Mouse (Mus musculus): ENCODE results near the gene Slc39a2. TPM values are rescaled to one million over a fixed set of nuclear protein-coding genes. Genes with fewer than 3 reads are reported as not detected.
"Not testable (repeated sequence)": the region's sequence is repeated elsewhere in the genome, so short reads cannot be mapped to it uniquely, and the experiment has no call there.

The Slc39a2 gene
- polyA plus RNA-seq, 1 experiment from 2014 or later, result 2.0 TPM

DNA sequence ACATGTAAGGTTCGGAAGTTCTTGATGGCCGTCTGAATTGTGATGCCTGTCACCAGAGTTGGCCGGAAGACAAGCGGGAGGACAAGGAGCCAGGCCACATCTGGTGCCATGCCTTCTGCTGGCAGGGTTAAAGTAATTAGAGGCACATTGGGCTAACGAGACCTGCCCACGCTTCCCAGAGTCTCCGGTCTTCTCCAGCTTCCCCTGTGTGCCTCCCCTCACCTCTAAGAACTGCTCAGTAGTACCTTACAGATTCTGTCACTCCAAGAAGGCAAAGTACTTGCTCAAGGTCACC lies 29.8 kb downstream of the Slc39a2 start, which contains the start of gene Rnase13:
Gene Rnase13 (minus strand): TSS at position 203 of the 295 bp plus-strand sequence.
- Histone ChIP-seq H3K27me3 (no peaks in the 10 kb centered on the region), H3K4me1 (replicated peaks) (no peaks in the 10 kb centered on the region), H3K9ac (replicated peaks) (no peak within 1 kb of the TSS), H3K9me3 (no peaks in the 10 kb centered on the region), H3K27ac (no peak within 1 kb of the TSS), H3K4me2 (replicated peaks) (no peak within 1 kb of the TSS), H3K4me3 (replicated peaks) (no peak within 1 kb of the TSS), H3K36me3 (no peaks in the 10 kb centered on the region)
- 95% methylated on average over 7 of the region's 7 CpGs for WGBS
- ATAC-seq, result no peak

DNA sequence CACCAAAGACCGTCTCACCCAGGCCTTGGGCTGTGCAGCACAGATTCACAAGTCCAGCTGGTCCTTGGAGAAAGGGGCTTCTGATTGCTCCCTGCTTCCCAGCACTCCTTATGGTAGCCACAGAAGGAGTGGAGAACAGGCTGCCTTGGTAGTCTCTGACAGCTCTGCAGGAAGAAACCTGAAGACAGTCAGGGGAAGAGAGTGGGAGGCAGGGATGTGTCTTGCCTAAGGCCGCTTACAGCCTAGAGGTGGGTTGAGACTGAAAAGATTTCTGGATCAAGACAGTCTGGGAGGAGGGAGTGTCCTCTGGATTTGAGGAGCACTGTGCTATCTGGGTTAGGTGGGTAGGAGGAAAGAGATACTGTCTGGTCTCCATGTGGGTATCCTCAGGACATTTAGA lies 30.2 kb downstream of the Slc39a2 start:
- no peak overlapping the region for H3K27ac ChIP-seq

DNA sequence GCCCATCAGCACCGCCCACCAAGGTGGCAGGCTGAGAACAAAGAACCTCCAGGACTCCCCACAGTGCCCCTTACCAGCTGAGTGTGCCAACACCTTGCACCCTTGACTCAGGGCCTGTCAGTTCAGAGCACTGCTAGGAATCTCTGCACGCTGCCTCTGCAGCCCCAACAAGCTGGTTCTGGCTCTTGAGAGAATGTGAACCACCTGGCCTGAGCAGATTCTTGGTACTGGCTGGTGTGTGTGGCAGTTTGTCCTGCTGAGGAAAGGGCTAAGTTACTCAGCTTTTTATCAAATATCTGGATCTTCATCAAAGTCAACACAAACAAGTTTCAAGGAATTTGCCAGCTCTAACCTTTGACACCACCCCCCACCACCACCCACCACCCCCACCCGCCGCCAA lies 30.8 kb downstream of the Slc39a2 start:
- no peak overlapping the region for H3K9ac ChIP-seq (replicated peaks)
- no peaks in the 10 kb centered on the region for H3K36me3 ChIP-seq
- H3K4me3 ChIP-seq (replicated peaks), result no peak overlapping the region
- H3K27ac ChIP-seq, result no peak overlapping the region
- no peaks in the 10 kb centered on the region for H3K27me3 ChIP-seq
- no peaks in the 10 kb centered on the region for H3K9me3 ChIP-seq
- ATAC-seq, result no peak
- 81% methylated on average over 4 of the region's 4 CpGs for WGBS
- no peaks in the 10 kb centered on the region for H3K4me1 ChIP-seq (replicated peaks)
- no peak overlapping the region for H3K4me2 ChIP-seq (replicated peaks)

More for the DNA sequence above, 30.2 kb downstream of the Slc39a2 start:
- no peak overlapping the region for H3K4me2 ChIP-seq (replicated peaks)
- H3K36me3 ChIP-seq, result no peaks in the 10 kb centered on the region
- ATAC-seq, result no peak
- WGBS, result 89% methylated on average over 2 of the region's 2 CpGs
- H3K4me3 ChIP-seq (replicated peaks), result no peak overlapping the region
- H3K9me3 ChIP-seq, result no peaks in the 10 kb centered on the region
- H3K9ac ChIP-seq (replicated peaks), result no peak overlapping the region
- H3K4me1 ChIP-seq (replicated peaks), result no peaks in the 10 kb centered on the region
- no peaks in the 10 kb centered on the region for H3K27me3 ChIP-seq

DNA sequence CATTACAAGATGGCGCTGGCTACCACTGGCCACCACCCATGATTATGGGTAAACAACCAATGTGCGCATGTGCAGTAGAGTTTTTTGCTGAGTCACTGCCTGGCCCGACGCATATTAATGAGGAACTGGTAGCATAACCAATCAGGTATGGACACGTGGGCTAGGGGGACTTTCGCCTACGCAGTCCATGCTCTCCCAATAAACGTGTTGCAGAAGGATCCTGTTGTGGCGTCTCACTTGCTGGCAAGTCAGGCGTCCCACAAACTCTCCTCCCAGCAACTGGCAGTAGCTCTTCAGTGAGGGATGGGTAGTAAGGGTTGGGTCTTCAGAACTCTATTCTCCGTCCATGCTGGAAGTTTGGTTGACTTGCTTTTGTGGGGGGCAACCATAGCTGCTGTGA lies 34.2 kb downstream of the Slc39a2 start:
- not testable (repeated sequence) for H3K4me2 ChIP-seq (replicated peaks)

DNA sequence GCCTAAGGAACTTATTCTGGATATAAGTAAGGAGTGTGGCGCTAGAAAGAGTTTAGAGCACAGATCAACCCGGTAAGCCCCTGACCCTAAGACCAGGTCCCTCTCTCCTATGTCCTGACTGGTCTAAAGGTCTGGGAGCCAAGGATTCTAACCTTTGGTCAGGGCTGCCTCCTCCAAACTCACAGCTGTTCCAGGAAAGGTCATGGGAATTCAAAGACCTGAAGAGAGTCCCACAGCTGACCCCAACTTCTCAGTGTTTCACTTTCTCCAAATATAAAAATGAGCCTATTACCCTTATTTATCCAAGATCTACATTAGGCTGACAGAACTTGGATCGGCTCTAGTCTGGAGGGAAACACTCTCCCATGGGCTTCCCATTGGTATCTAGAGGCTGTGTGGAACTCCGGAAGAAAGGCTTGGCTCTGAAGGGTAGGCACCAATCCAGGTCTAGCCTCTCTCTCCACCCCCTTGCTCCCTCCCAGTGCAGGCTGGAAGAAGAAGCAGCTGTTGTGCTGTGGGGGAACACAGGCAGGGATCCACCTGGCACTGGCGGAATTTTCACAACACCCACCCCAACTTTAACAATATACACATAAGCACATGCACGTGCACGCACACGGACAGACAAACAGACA lies 36.7 kb downstream of the Slc39a2 start:
- Histone ChIP-seq H3K4me3 (replicated peaks) (no peak overlapping the region), H3K36me3 (no peaks in the 10 kb centered on the region), H3K9me3 (no peaks in the 10 kb centered on the region), H3K9ac (replicated peaks) (no peak overlapping the region), H3K4me1 (replicated peaks) (no peaks in the 10 kb centered on the region), H3K4me2 (replicated peaks) (no peak overlapping the region), H3K27ac (no peak overlapping the region), H3K27me3 (no peaks in the 10 kb centered on the region)
- ATAC-seq, result no peak
- WGBS, result 84% methylated on average over 8 of the region's 8 CpGs

More for the DNA sequence above, 34.2 kb downstream of the Slc39a2 start:
- not testable (repeated sequence) for H3K27me3 ChIP-seq; H3K4me1 ChIP-seq (replicated peaks); H3K9me3 ChIP-seq; H3K36me3 ChIP-seq; H3K9ac ChIP-seq (replicated peaks); H3K27ac ChIP-seq; ATAC-seq; H3K4me3 ChIP-seq (replicated peaks)
- 91% methylated on average over 11 of the region's 11 CpGs for WGBS

DNA sequence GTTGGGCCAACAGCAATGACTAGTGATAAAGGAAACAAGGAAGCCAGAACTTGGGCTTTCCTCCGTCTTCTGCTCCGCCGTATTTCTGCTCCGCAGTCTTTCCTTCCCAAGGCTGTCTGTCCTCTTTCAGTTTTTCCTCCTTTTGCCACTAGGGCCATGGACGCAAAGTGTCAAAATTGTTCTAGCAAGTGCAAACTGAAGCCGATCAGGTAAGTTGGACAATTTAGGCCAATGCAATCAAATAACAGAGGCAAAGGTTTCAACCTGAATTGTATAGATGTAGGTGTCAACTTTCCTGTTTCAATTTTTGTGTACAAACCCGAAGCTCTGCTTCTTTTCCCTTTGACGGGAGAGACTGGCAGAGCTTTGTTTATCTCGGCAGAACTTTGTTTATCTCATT lies 37.3 kb downstream of the Slc39a2 start:
- Histone ChIP-seq H3K27ac (no peak overlapping the region), H3K9me3 (no peaks in the 10 kb centered on the region), H3K4me1 (replicated peaks) (no peaks in the 10 kb centered on the region), H3K9ac (replicated peaks) (no peak overlapping the region), H3K27me3 (no peaks in the 10 kb centered on the region), H3K4me2 (replicated peaks) (no peak overlapping the region), H3K36me3 (no peaks in the 10 kb centered on the region), H3K4me3 (replicated peaks) (no peak overlapping the region)
- WGBS, result 75% methylated on average over 9 of the region's 9 CpGs
- no peak for ATAC-seq

DNA sequence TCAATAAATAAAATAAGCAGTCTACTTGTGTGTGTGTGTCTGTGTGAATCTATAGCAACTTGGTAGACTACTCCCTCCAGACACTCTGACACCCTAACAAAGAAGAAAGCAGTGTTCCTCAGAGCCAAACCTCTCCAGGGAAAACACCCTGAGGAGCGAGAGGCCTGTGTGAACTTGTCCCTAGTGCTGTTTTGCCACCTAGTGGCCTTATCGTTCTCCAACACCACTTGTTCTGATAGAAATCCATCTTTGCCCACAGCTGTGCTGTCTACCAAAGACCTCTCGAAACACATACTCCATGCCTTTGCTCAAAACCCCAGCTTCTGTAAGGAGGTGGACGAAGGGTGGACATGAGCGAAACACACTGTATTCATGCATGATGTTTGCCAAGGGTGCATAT lies 38.1 kb downstream of the Slc39a2 start:
- H3K27me3 ChIP-seq, result no peaks in the 10 kb centered on the region
- H3K27ac ChIP-seq, result no peak overlapping the region
- H3K4me3 ChIP-seq (replicated peaks), result no peak overlapping the region
- H3K9me3 ChIP-seq, result no peaks in the 10 kb centered on the region
- 37% methylated on average over 5 of the region's 5 CpGs for WGBS
- no peak overlapping the region for H3K4me2 ChIP-seq (replicated peaks)
- no peaks in the 10 kb centered on the region for H3K36me3 ChIP-seq
- H3K9ac ChIP-seq (replicated peaks), result no peak overlapping the region
- H3K4me1 ChIP-seq (replicated peaks), result no peaks in the 10 kb centered on the region
- peak; percentile 85 for ATAC-seq

DNA sequence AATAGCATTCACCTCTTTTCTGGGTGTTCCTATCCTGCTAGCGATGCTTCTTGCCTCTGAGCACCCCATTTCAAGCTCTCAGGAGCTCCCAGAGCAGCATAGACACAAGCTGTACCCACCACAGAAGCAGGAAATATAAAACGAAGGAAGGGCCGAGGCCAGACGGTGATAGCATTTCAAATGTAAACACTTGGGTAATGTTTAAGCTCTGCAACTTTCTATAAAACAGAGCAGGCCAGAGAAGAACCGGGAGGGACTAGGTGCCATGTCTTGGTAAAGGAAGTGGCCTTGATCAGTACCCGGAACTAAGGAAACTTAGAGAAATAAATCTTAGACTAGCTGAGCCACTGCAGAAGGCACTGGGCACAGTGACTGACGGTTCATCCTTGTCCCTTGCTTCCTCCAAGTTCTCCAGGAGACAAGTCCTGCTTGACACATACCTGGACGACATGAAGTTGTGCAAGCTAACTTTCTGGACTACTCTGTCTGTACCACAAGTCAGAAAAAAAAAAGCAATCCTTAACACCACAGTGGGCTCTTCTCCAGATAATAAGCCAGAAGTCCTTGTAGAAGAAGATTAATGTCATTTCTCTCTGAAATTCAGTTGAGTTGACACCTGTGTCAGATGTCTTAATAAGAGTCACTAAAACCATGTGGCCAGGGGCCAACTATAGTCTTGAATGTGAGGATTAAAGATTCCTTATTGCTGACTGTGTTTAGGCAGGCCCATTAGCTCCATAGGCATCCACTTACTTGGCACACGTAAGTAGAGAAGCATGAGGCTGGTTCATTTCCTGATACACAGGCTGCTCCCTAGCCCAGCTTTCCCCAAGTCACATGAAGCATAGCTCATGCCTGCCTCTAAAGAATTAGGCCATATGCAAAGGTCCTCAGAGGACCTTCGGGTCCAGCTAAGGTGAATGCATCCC lies 39.7 kb downstream of the Slc39a2 start:
- ATAC-seq, result no peak
- no peak overlapping the region for H3K4me2 ChIP-seq (replicated peaks)
- no peak overlapping the region for H3K4me3 ChIP-seq (replicated peaks)
- 79% methylated on average over 10 of the region's 10 CpGs for WGBS
- H3K36me3 ChIP-seq, result no peaks in the 10 kb centered on the region
- no peak overlapping the region for H3K27ac ChIP-seq
- H3K9me3 ChIP-seq, result no peaks in the 10 kb centered on the region
- no peak overlapping the region for H3K9ac ChIP-seq (replicated peaks)
- no peaks in the 10 kb centered on the region for H3K27me3 ChIP-seq
- H3K4me1 ChIP-seq (replicated peaks), result no peaks in the 10 kb centered on the region

DNA sequence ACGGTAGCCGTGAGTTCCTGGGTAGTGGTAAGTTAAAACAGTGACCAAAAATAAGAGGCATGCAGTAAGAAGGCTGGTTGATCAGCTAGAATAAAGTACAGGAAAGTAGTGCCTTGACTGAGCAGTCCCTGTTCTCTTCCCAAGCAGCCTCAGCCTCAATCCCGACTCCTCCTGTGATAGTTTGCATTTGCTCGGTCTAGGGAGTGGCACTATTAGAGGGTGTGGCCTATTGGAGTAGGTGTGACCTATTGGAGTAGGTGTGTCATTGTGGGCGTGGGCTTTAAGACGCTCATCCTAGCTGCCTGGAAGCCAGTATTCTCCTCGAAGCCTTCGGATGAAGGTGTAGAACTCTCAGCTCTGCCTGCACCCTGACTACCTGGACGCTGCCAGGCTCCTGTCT lies 46.3 kb downstream of the Slc39a2 start:
- Histone ChIP-seq H3K27me3 (no peaks in the 10 kb centered on the region), H3K9ac (replicated peaks) (no peak overlapping the region), H3K36me3 (no peaks in the 10 kb centered on the region), H3K27ac (no peak overlapping the region), H3K4me2 (replicated peaks) (no peak overlapping the region), H3K4me3 (replicated peaks) (no peak overlapping the region), H3K9me3 (no peaks in the 10 kb centered on the region), H3K4me1 (replicated peaks) (no peaks in the 10 kb centered on the region)
- ATAC-seq, result no peak
- 89% methylated on average over 9 of the region's 9 CpGs for WGBS

DNA sequence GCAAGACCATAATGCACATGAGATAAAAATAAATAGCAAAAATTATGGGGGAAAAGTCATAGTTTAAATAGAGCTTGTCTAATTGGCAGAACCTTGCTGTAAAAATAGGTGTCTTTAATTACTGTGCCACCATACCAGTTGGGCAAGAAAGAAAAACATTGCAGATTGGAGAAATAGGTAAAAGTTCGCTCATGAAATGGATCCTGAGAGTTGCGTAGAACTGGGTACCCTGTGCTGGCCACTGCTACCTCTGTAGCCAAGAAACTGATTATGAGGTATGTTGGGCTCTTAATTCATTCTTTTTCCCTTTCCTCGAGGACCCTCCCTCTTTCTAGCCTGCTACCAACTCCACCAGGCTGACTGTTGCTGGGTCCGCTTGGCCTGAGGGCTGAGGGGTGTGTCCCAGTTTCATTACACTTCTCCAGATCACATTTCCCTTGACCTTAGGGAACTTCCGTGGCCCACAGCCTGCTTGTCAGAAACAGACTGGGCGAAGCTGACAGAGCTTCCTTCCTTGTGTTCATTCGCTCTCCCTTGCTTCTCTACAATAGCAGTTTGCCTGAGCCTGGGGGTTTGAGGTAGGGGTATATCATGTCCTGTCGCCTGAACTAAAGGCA lies 48.4 kb downstream of the Slc39a2 start:
- no peaks in the 10 kb centered on the region for H3K36me3 ChIP-seq
- H3K27ac ChIP-seq, result no peak overlapping the region
- WGBS, result 42% methylated on average over 8 of the region's 8 CpGs
- H3K9ac ChIP-seq (replicated peaks), result no peak overlapping the region
- H3K9me3 ChIP-seq, result no peaks in the 10 kb centered on the region
- no peak for ATAC-seq
- H3K27me3 ChIP-seq, result no peaks in the 10 kb centered on the region
- H3K4me1 ChIP-seq (replicated peaks), result no peaks in the 10 kb centered on the region
- H3K4me3 ChIP-seq (replicated peaks), result no peak overlapping the region
- no peak overlapping the region for H3K4me2 ChIP-seq (replicated peaks)

DNA sequence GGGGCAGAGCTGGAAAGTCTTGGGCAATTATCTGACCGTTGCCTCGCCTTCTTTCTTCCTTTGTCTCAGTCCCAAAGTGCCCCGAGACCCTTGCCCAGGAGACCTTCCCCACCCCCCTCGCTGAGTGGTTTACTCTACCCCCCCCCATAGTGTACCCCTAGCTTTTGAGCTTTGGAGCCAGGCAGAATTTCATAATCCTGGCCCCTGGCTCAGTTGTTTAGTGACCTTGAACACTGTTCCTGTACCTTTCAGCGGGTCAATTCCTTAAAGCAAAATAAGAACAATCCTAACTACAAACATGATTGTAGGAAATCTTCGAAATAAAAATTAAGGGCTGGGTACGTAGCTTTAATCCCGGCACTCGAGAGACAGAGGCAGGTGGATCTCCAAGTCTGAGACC lies 48.9 kb downstream of the Slc39a2 start:
- H3K9ac ChIP-seq (replicated peaks), result no peak overlapping the region
- no peaks in the 10 kb centered on the region for H3K9me3 ChIP-seq
- H3K27ac ChIP-seq, result no peak overlapping the region
- no peak overlapping the region for H3K4me3 ChIP-seq (replicated peaks)
- H3K27me3 ChIP-seq, result no peaks in the 10 kb centered on the region
- no peak overlapping the region for H3K4me2 ChIP-seq (replicated peaks)
- H3K4me1 ChIP-seq (replicated peaks), result no peaks in the 10 kb centered on the region
- H3K36me3 ChIP-seq, result no peaks in the 10 kb centered on the region
- ATAC-seq, result no peak
- WGBS, result 55% methylated on average over 9 of the region's 9 CpGs

DNA sequence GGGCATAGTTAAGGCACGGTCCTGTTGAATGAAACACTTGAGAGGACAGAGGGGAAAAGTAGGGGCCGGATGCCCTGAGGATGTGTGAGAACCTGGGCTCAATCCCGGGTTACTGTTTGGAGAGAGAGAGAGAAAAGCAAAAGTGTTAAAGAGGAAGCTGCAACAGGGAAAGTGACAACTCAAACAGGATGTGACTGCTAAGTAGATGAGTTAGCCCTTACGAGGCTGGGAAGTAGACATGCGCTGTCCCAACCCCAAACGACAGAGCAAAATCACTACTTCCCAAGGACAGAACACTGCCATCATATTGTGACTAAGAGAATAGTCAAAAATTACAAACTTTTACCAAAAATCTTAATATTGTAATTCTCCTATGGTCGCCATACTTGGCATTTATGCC lies 49.5 kb downstream of the Slc39a2 start:
- no peaks in the 10 kb centered on the region for H3K36me3 ChIP-seq
- H3K4me2 ChIP-seq (replicated peaks), result no peak overlapping the region
- WGBS, result 78% methylated on average over 7 of the region's 7 CpGs
- no peak overlapping the region for H3K9ac ChIP-seq (replicated peaks)
- no peaks in the 10 kb centered on the region for H3K27me3 ChIP-seq
- H3K4me3 ChIP-seq (replicated peaks), result no peak overlapping the region
- ATAC-seq, result no peak
- no peaks in the 10 kb centered on the region for H3K4me1 ChIP-seq (replicated peaks)
- H3K27ac ChIP-seq, result no peak overlapping the region
- no peaks in the 10 kb centered on the region for H3K9me3 ChIP-seq
